Mouse (Mus musculus) stomach, embryonic 15.5 days (tissue): ENCODE measurements around the gene Il4i1. TPM values are rescaled to one million over a fixed set of nuclear protein-coding genes. Genes with fewer than 3 reads are reported as not detected.

Experiments used
- ATAC-seq: fragments of 200-750 bp; cut with Nextera tagmentation; 2 replicates; pipeline ENCODE4 v1.8.0; 2017; ENCODE audit warnings: low read depth, moderate number of reproducible peaks, moderate TSS enrichment; ENCODE audit not compliant: insufficient read depth, low FRiP score
- H3K27ac ChIP-seq: fragments of 300-500 bp; sonication (generic); 2 replicates; pipeline ENCODE4 v1.5.1; 2015; ENCODE audit warnings: mild to moderate bottlenecking, inconsistent platforms
- H3K27me3 ChIP-seq: fragments of 300-500 bp; sonication (generic); replicated peaks from 2 replicates; pipeline ENCODE4 v1.6.1; 2015; ENCODE audit warnings: inconsistent platforms
- H3K36me3 ChIP-seq: fragments of 300-500 bp; sonication (generic); 2 replicates; pipeline ENCODE4 v1.6.1; 2015; ENCODE audit warnings: inconsistent platforms
- H3K4me1 ChIP-seq: fragments of 300-500 bp; sonication (generic); 2 replicates; pipeline ENCODE4 v1.6.1; 2015; ENCODE audit warnings: inconsistent platforms
- H3K4me2 ChIP-seq: fragments of 300-500 bp; sonication (generic); 2 replicates; pipeline ENCODE4 v1.6.1; 2015; ENCODE audit warnings: mild to moderate bottlenecking, inconsistent platforms
- H3K4me3 ChIP-seq: fragments of 300-500 bp; sonication (generic); replicated peaks from 2 replicates; pipeline ENCODE4 v1.5.1; 2015; ENCODE audit warnings: inconsistent platforms
- H3K9ac ChIP-seq: fragments of 300-500 bp; sonication (generic); 2 replicates; pipeline ENCODE4 v1.6.1; 2015; ENCODE audit warnings: inconsistent platforms
- H3K9me3 ChIP-seq: fragments of 300-500 bp; sonication (generic); 2 replicates; pipeline ENCODE4 v1.6.1; 2016; ENCODE audit warnings: inconsistent platforms
- WGBS: fragments of 180-500 bp; shearing (Covaris S2); methylation state at CpG from one replicate; pipeline ENCODE4 v1.1.7; 2015; 5-methylcytosine and 5-hydroxymethylcytosine counted together
- polyA plus RNA-seq: library from polyadenylated mRNA; unstranded; fragments of >200 nt; fragmentation: Nextera tagmentation; extraction: Ambion mirVana; gene quantifications from 2 replicates; pipeline ENCODE4 v1.2.1, GENCODE M21; 2015

Gene Il4i1
- polyA plus RNA-seq, 1 experiment from 2014 or later, result 1.4 TPM

DNA sequence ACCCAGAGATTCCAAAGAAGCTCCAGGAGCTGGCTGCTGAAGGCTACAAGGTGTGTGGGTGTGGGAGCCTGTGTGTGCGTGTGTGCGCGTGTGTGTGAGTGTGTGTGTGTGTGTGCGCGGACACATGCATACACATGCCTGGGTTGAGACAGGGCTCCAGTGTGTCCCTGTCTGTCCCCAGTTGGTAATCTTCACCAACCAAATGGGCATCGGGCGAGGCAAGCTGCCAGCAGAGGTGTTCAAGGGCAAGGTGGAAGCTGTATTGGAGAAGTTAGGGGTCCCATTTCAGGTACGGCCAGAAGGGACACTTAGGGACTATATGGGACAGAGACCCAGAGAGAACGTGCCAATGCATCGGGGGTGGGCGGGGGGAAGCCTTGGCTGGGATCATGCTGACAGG is 43.7 kb downstream of the Il4i1 start:
- Histone ChIP-seq H3K4me1 (peaks cover 43% of the 10 kb centered on the region), H3K36me3 (peaks cover 36% of the 10 kb centered on the region), H3K27ac (no peak overlapping the region), H3K9ac (no peak overlapping the region), H3K27me3 (no peaks in the 10 kb centered on the region), H3K9me3 (no peaks in the 10 kb centered on the region), H3K4me2 (no peak overlapping the region), H3K4me3 (no peak overlapping the region)
- no peak for ATAC-seq
- 90% methylated on average over 11 of the region's 11 CpGs for WGBS

DNA sequence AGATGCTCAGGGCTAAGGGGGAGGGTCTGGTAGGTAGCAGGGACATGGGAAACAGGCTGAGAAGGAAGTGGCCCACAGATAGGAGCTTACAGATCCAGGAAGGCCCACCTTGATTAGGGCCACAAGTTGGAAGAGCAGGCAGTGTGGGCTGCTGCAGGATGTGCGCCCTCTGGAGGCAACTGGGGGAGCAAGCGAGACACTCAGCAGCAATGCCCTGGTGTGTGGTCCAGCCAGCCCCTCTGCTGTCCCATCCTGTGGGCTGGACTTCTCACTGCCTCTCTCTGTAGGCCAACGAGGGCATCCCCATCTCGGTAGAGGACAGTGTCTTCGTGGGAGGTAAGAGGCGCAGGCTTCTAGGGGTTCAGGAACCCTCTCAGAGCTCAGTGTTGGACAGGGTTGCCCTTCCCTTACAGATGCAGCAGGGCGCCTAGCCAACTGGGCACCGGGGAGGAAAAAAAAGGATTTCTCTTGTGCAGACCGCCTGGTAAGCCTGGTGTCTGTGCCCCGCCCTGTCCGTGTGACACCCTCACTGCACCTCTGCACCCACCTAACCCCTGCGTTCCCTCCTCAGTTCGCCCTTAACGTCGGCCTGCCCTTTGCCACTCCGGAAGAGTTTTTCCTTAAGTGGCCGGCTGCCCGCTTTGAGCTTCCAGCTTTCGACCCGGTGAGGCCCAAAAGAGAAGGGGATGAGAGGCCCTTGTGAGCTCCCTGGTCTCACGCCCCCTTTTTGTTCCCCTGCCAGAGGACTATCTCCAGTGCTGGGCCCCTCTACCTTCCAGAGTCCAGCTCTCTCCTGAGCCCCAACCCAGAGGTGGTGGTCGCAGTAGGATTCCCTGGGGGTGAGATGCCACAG is 44.6 kb downstream of the Il4i1 start:
- Histone ChIP-seq H3K9ac (no peak overlapping the region), H3K4me3 (no peak overlapping the region), H3K9me3 (no peaks in the 10 kb centered on the region), H3K27me3 (no peaks in the 10 kb centered on the region), H3K4me2 (no peak overlapping the region), H3K27ac (peak overlapping the region; percentile 61; the same call in 1 of the 2 replicates), H3K4me1 (peaks cover 45% of the 10 kb centered on the region), H3K36me3 (peaks cover 38% of the 10 kb centered on the region)
- WGBS, result 52% methylated on average over 22 of the region's 22 CpGs
- ATAC-seq, result peak; percentile 25

DNA sequence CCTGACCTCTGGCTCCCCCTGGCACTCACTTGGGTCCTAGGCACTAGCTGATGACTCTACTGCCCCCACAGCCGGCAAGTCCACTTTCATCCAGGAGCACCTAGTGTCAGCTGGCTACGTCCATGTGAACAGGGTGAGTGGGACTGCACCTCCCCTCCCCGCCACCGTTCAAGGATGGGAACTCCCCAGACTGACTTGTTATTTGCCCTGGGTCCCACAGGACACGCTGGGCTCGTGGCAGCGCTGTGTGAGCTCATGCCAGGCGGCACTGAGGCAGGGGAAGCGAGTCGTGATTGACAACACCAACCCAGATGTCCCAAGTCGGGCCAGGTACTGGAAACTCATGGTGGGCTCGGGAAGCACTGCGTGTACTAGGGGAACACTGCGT is 45.2 kb downstream of the Il4i1 start:
- Histone ChIP-seq H3K4me2 (no peak overlapping the region), H3K4me1 (peaks cover 49% of the 10 kb centered on the region), H3K27me3 (no peaks in the 10 kb centered on the region), H3K36me3 (peaks cover 38% of the 10 kb centered on the region), H3K4me3 (no peak overlapping the region), H3K9ac (no peak overlapping the region), H3K9me3 (no peaks in the 10 kb centered on the region), H3K27ac (peak overlapping the region; percentile 61; the same call in 1 of the 2 replicates)
- ATAC-seq, result no peak
- 76% methylated on average over 14 of the region's 14 CpGs for WGBS

DNA sequence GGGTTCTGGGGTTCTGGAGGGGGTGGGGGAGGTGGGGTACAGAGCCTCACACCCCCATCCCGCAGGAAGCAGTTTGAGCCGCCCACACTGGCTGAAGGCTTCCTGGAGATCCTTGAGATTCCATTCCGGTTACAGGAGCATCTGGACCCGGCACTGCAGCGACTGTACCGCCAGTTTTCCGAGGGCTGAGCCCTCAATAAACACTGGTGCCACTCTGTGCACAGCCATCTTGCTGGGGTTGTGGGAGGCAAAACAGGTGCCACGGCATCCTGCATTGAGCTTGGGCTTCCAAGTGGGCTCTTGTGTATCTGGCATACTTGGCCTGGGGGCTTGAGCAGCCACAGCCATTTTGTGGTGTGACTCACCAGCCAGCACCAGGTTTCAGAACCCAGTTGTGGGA is 46.2 kb downstream of the Il4i1 start:
- ATAC-seq, result no peak
- peaks cover 56% of the 10 kb centered on the region for H3K4me1 ChIP-seq
- H3K27me3 ChIP-seq, result no peaks in the 10 kb centered on the region
- peaks cover 38% of the 10 kb centered on the region for H3K36me3 ChIP-seq
- H3K4me2 ChIP-seq, result no peak overlapping the region
- no peak overlapping the region for H3K9ac ChIP-seq
- no peak overlapping the region for H3K27ac ChIP-seq
- no peaks in the 10 kb centered on the region for H3K9me3 ChIP-seq
- WGBS, result 77% methylated on average over 8 of the region's 8 CpGs
- no peak overlapping the region for H3K4me3 ChIP-seq

DNA sequence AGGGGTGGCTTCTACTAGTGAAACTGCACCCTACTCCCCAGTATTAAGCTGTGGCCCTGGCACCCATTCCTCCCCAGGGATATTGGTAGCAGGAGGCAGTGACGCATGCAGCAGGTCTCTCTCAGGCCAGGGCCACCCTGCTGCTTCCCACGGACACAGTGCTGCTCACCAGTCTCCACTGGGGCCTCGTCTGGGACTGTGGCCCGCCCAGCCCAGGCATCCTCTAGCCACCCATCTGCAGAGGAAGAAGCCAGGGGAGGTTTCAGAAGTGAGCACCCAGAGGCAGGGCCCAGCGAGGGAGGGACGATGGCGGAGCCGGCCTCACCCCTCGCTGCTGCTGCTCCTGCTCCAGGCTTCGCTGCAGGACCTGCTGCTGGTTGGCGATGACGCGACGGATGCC is 47.0 kb downstream of the Il4i1 start:
- Histone ChIP-seq H3K4me1 (peaks cover 56% of the 10 kb centered on the region), H3K4me3 (no peak overlapping the region), H3K9me3 (no peaks in the 10 kb centered on the region), H3K36me3 (peaks cover 38% of the 10 kb centered on the region), H3K4me2 (no peak overlapping the region), H3K27ac (no peak overlapping the region), H3K27me3 (no peaks in the 10 kb centered on the region), H3K9ac (no peak overlapping the region)
- 84% methylated on average over 14 of the region's 14 CpGs for WGBS
- no peak for ATAC-seq

DNA sequence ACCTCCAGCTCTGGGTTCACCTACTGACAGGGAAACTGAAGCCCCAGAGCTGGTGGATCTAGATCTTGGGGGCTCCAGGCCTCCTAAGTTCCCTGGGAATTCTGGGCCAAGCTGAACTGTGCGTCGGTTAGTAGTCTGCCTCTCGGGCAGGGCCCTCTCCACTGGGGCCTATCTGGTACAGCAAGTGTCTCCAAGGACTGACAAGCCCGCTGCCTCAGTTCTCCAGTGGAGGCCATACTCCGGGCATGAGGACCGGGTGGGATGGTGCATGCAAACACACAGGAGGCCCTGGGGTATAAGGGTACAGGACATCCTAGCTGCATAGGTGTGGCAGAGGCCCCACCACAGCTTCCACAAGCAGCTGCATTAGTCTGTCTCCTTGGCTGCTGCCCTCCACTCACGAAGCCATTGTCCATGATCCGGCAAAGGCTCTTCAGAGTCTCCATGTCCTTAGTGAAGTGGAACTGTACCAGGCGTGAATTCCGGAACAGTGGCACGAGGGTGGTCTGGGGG is 47.9 kb downstream of the Il4i1 start:
- H3K27ac ChIP-seq, result 0 out of 2 replicates have a peak overlapping the region, but pooled peaks have one; percentile 13
- H3K4me3 ChIP-seq, result no peak overlapping the region
- no peak overlapping the region for H3K4me2 ChIP-seq
- peaks cover 53% of the 10 kb centered on the region for H3K4me1 ChIP-seq
- peaks cover 38% of the 10 kb centered on the region for H3K36me3 ChIP-seq
- no peaks in the 10 kb centered on the region for H3K9me3 ChIP-seq
- H3K27me3 ChIP-seq, result no peaks in the 10 kb centered on the region
- 79% methylated on average over 11 of the region's 11 CpGs for WGBS
- no peak overlapping the region for H3K9ac ChIP-seq
- ATAC-seq, result no peak

DNA sequence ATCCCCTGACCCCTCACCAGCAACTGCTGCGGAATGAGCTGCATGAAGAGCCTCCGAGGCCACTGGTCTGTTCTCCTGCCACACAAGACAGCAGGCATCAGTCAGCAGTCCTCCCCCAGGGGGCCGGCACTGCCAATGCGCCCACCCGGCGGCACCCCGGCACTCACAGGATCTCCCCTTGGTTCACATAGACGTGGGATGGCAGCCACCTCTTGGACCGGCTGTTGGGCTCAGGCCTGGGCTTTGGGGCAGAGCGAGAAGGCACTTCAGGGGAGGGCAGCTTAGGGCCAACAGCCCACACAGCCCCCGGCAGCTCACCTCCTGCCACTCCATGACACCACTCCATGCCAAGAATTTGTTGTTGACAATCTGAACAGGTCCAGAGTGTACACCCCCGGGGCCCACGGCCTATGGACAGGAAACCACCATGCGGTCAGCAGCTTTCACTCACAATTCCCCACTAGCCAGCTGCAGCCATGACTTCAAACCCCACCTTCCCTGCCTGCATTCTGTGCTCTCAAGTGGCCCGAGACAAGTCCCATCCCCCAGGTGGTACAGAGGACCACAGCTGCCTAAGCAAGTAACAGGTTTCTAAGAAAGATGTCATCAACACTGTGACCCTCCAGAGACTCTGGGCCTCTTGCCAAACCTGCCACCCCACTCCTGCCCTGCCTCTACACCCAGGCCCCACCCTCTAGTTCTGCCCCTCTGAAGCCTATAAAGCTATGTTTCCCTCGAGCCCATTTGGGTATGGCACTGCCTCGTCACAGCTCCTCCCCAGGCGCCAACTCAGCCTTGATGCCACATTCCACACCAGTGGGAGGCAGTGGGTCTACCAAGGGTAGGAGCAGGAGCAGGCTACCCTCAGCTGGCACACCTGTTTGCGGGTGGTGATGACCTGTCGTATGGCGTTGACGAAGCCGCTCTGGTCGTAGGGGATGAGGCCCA is 48.7 kb downstream of the Il4i1 start:
- peaks cover 38% of the 10 kb centered on the region for H3K36me3 ChIP-seq

DNA sequence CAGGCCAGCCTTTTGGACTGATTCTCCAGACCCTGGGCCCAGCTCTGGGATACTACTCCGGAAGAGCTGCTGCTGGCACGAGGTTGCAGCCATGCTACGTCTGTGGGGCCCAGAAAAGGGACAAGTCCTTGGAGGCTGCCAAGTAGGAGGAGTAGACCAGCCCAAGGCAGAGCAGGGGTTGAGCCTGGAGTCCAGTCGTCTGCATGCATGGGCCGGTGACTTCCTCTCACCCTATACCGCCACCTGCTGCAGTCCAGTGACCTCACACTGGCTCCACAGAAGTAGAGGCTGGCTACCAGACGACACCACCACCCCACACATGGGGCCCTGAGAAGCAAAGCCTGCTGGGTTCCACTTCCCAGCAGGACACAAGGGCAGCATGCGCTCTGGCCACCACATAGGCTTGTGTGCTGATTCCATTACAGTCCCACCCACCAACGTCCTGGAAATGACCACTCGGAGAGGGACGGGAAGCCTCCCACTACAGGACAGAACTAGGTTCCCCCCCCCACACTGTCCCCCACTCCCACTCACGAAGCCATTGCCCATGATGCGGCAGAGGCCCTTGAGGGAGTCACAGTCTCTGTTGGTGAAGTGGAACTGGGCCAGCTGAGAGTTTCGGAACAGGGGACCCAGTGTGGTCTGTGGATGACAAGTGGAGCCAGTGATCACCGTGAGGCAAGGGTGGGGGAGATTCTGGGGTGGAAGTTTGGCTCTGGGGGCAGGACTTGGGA is 50.3 kb downstream of the Il4i1 start:
- ATAC-seq, result 0 out of 2 replicates have a peak, but pooled peaks have one; percentile 2
- Histone ChIP-seq H3K36me3 (peaks cover 36% of the 10 kb centered on the region), H3K4me2 (peak overlapping the region; percentile 81), H3K4me1 (peaks cover 50% of the 10 kb centered on the region), H3K9me3 (no peaks in the 10 kb centered on the region), H3K27me3 (no peaks in the 10 kb centered on the region), H3K4me3 (peak overlapping the region; percentile 97), H3K9ac (peak overlapping the region; percentile 9), H3K27ac (peak overlapping the region; percentile 80)
- 33% methylated on average over 15 of the region's 15 CpGs for WGBS

More for the DNA sequence above, 48.7 kb downstream of the Il4i1 start:
- no peaks in the 10 kb centered on the region for H3K27me3 ChIP-seq
- H3K27ac ChIP-seq, result 0 out of 2 replicates have a peak overlapping the region, but pooled peaks have one; percentile 80
- 0 out of 2 replicates have a peak overlapping the region, but pooled peaks have one; percentile 81 for H3K4me2 ChIP-seq
- H3K9ac ChIP-seq, result no peak overlapping the region
- ATAC-seq, result no peak
- WGBS, result 77% methylated on average over 24 of the region's 24 CpGs
- H3K9me3 ChIP-seq, result no peaks in the 10 kb centered on the region
- peaks cover 53% of the 10 kb centered on the region for H3K4me1 ChIP-seq
- H3K4me3 ChIP-seq, result no peak overlapping the region

DNA sequence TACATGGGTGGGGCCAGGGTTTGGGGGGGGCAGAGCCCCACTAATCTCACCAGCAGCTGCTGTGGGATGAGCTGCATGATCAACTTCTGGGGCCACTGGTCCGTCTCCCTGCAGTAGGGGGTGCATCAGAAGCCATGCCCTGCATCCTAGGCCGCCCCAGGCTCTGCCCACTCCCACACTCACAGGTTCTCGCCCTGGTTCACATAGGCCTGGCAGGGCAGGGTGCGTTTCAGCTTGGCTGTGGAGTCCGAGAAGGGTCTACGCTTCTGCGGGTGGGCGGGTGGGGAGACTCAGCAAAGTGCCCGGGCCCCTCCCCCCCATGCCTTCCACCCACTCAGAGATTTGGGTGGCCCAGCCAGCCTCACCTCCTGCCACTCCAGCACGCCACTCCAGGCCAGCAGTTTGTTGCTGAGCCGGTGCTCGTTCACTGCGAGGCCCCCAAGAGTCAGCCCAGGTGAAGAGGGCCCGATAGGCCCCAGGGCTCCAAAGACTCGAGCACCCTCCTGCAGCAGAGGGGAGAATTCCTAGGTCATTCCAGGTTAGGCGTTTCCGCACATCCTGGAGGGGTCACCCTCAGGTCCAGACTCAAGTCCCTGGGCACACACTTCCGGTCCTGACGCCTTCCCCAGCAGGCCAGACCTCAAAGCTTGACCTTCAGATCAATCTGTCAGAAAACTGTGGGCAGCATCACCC is 51.0 kb downstream of the Il4i1 start:
- Histone ChIP-seq H3K36me3 (peaks cover 29% of the 10 kb centered on the region), H3K9ac (no peak overlapping the region; the same call in 1 of the 2 replicates), H3K4me3 (peak overlapping the region; percentile 97), H3K4me1 (peaks cover 47% of the 10 kb centered on the region), H3K27me3 (no peaks in the 10 kb centered on the region), H3K9me3 (no peaks in the 10 kb centered on the region), H3K27ac (peak overlapping the region; percentile 80), H3K4me2 (peak overlapping the region; percentile 81)
- ATAC-seq, result no peak
- WGBS, result 52% methylated on average over 19 of the region's 19 CpGs

DNA sequence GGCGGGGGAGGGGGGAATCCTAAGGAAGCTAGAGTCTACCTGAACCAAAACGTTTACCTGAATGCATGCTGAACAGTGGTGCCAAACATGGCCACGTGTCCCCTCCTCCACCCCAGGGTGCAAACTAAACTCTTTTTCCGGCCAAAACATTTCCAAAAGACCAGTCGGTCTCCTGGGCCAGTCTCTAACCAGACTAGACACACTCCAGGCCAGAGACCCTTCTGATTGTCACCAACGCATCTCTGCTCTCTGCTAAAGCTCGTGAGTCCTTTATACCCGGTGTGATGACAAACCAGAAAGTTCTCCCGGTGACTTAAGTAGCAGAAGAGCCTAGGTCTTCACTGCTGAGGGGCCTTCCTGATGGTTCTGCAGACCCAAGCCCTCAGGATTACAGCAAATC is 51.6 kb downstream of the Il4i1 start:
- Histone ChIP-seq H3K4me3 (peak overlapping the region; percentile 97), H3K4me2 (peak overlapping the region; percentile 81), H3K27ac (peak overlapping the region; percentile 100; the same call in 1 of the 2 replicates), H3K4me1 (peaks cover 47% of the 10 kb centered on the region), H3K9ac (peak overlapping the region; percentile 20; the same call in 1 of the 2 replicates), H3K9me3 (no peaks in the 10 kb centered on the region), H3K27me3 (no peaks in the 10 kb centered on the region), H3K36me3 (peaks cover 23% of the 10 kb centered on the region)
- WGBS, result 33% methylated on average over 9 of the region's 9 CpGs
- no peak for ATAC-seq
